Mouse (Mus musculus) MEL (cell line): Measurements from ENCODE around the gene Serinc3.

Experiments
- CHD1 ChIP-seq: IDR thresholded peaks from 2 replicates; pipeline ENCODE4 v1.6.1; 2012; ENCODE audit warnings: low read depth, mild to moderate bottlenecking, inconsistent platforms, low read length, improper control_type of control experiment
- CTCF ChIP-seq, 3 experiments: IDR thresholded peaks in 2 of 3; conservative IDR thresholded peaks in 1 of 3; 2 replicates each; pipeline ENCODE4 v1.5.1; 2011 to 2012; ENCODE audit warnings: low read length in 3 of 3, low read depth in 2 of 3, mild to moderate bottlenecking in 2 of 3, improper control_type of control experiment in 1 of 3, inconsistent platforms in 1 of 3, mixed read lengths in 1 of 3, moderate library complexity in 1 of 3; ENCODE audit not compliant: control insufficient read depth in 1 of 3, insufficient read depth in 1 of 3, poor library complexity in 1 of 3, severe bottlenecking in 1 of 3
- ELF1 ChIP-seq: IDR thresholded peaks from 2 replicates; pipeline ENCODE4 v1.6.1; 2014; ENCODE audit warnings: low read depth, mild to moderate bottlenecking, inconsistent platforms, low read length, improper control_type of control experiment, moderate library complexity
- GATA1 ChIP-seq: IDR thresholded peaks from 2 replicates; pipeline ENCODE4 v1.6.1; 2011; ENCODE audit warnings: low read depth, low read length, improper control_type of control experiment
- HCFC1 ChIP-seq: IDR thresholded peaks from 2 replicates; pipeline ENCODE4 v1.6.1; 2012; ENCODE audit warnings: low read depth, mild to moderate bottlenecking, inconsistent platforms, low read length, improper control_type of control experiment, moderate library complexity
- JUND ChIP-seq: IDR thresholded peaks from 2 replicates; pipeline ENCODE4 v1.6.1; 2011; ENCODE audit warnings: low read depth, mild to moderate bottlenecking, improper control_type of control experiment, low read length
- MAZ ChIP-seq: IDR thresholded peaks from 2 replicates; pipeline ENCODE4 v1.6.1; 2012; ENCODE audit warnings: low read depth, mild to moderate bottlenecking, inconsistent platforms, low read length, improper control_type of control experiment
- NRF1 ChIP-seq: IDR thresholded peaks from 2 replicates; pipeline ENCODE4 v1.6.1; 2014; ENCODE audit warnings: low read depth, mild to moderate bottlenecking, inconsistent platforms, low read length, improper control_type of control experiment, moderate library complexity; ENCODE audit not compliant: poor library complexity, insufficient read depth, severe bottlenecking
- POLR2A ChIP-seq, 2 experiments: IDR thresholded peaks; 2 replicates each; pipeline ENCODE4 v1.6.1; 2011 to 2012; ENCODE audit warnings: low read length in 2 of 2, mild to moderate bottlenecking in 2 of 2, control low read depth in 1 of 2, improper control_type of control experiment in 1 of 2, low read depth in 1 of 2, moderate library complexity in 1 of 2; ENCODE audit not compliant: control insufficient read depth in 1 of 2, insufficient read depth in 1 of 2, poor library complexity in 1 of 2
- USF1 ChIP-seq: IDR thresholded peaks from 2 replicates; pipeline ENCODE4 v1.6.1; 2014; ENCODE audit warnings: low read depth, mild to moderate bottlenecking, inconsistent platforms, low read length, improper control_type of control experiment, moderate library complexity
- USF2 ChIP-seq, 2 experiments: IDR thresholded peaks; 2 replicates each; pipeline ENCODE4 v1.6.1; 2011 to 2012; ENCODE audit warnings: improper control_type of control experiment in 2 of 2, low read length in 2 of 2, borderline replicate concordance in 1 of 2, inconsistent platforms in 1 of 2, low read depth in 1 of 2, mild to moderate bottlenecking in 1 of 2; ENCODE audit not compliant: insufficient read depth in 1 of 2

DNA sequence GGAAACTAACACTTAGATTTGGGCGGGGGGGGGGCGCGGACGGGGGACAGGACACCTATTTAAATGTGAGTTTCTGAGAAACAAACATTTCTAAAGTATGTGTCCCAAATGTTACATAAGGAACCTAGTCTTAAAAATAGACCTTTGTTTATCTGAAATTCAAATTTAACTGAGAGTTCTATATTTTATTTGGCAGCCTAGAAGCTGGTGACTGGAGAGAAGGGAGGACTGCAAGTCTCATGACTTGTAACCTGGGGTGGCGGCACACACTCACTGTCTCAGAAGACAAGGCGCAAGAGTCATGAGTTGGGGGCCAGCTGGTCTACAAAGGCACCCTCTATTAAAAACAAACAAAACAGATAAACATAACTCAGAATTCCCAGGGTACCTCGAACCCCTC is 43.9 kb downstream of the Serinc3 start:
- TF ChIP-seq GATA1 (no peak), MAZ (no peak), POLR2A (IDR thresholded peaks at IDR 0.05; ENCODE audit: control insufficient read depth in 1 of 2, insufficient read depth in 1 of 2, low read depth in 1 of 2, low read length in 2 of 2, poor library complexity in 1 of 2) (no peak), USF2 (IDR thresholded peaks at IDR 0.05; ENCODE audit: borderline replicate concordance in 1 of 2, insufficient read depth in 1 of 2, low read depth in 1 of 2, low read length in 2 of 2) (no peak), HCFC1 (no peak), CTCF (IDR thresholded peaks at IDR 0.05 in 2 of 3, conservative IDR thresholded peaks at IDR 0.05 in 1 of 3; ENCODE audit: control insufficient read depth in 1 of 3, insufficient read depth in 1 of 3, low read depth in 2 of 3, low read length in 3 of 3, poor library complexity in 1 of 3, severe bottlenecking in 1 of 3) (no peak), USF1 (no peak), JUND (no peak), ELF1 (no peak), NRF1 (no peak), CHD1 (no peak)
